Mouse (Mus musculus) lung, adult 18-20 months (tissue): ENCODE data around the gene St6galnac3.

Experiments used
- DNase-seq, 2 experiments: peaks; one replicate each; pipeline ENCODE4 v3.0.0; 2022; ENCODE audit warnings: mixed read lengths in 2 of 2

Gene St6galnac3

GRCm38 (mm10) chr3:153689793-153690291, 35.1 kb downstream of the St6galnac3 start:
- peak in 1 of 2 experiments; percentile 14 for DNase-seq

- DNase-seq: no peak
Observed at GRCm38 (mm10) chr3:153687896-153688295, 37.1 kb downstream of the St6galnac3 start.

GRCm38 (mm10) chr3:153684909-153685308, 40.1 kb downstream of the St6galnac3 start:
- no peak for DNase-seq

GRCm38 (mm10) chr3:153682303-153682702, 42.7 kb downstream of the St6galnac3 start:
- no peak for DNase-seq

GRCm38 (mm10) chr3:153681720-153682119, 43.3 kb downstream of the St6galnac3 start:
- DNase-seq: no peak

GRCm38 (mm10) chr3:153675832-153676231, 49.1 kb downstream of the St6galnac3 start:
- DNase-seq: no peak

- DNase-seq: peak; percentile 12 to 15
Observed at GRCm38 (mm10) chr3:153675073-153675472, 49.9 kb downstream of the St6galnac3 start.

- DNase-seq: no peak
Observed at GRCm38 (mm10) chr3:153674359-153674758, 50.6 kb downstream of the St6galnac3 start.

GRCm38 (mm10) chr3:153673451-153673850, 51.5 kb downstream of the St6galnac3 start:
- DNase-seq: no peak

GRCm38 (mm10) chr3:153670953-153671674, 53.9 kb downstream of the St6galnac3 start:
- DNase-seq: no peak

- no peak for DNase-seq
Observed at GRCm38 (mm10) chr3:153669737-153670435, 55.1 kb downstream of the St6galnac3 start.

- no peak for DNase-seq
Observed at GRCm38 (mm10) chr3:153669329-153669728, 55.6 kb downstream of the St6galnac3 start.

GRCm38 (mm10) chr3:153668447-153669290, 56.3 kb downstream of the St6galnac3 start:
- peak in 1 of 2 experiments; percentile 8 for DNase-seq

- DNase-seq: no peak
Observed at GRCm38 (mm10) chr3:153664696-153665095, 60.3 kb downstream of the St6galnac3 start.

- no peak for DNase-seq
Observed at GRCm38 (mm10) chr3:153663841-153664427, 61.0 kb downstream of the St6galnac3 start.

GRCm38 (mm10) chr3:153662796-153663195, 62.2 kb downstream of the St6galnac3 start:
- no peak for DNase-seq

- peak; percentile 19 to 51 for DNase-seq
Observed at GRCm38 (mm10) chr3:153661927-153662326, 63.0 kb downstream of the St6galnac3 start.

GRCm38 (mm10) chr3:153659575-153660168, 65.3 kb downstream of the St6galnac3 start:
- no peak for DNase-seq

- DNase-seq: peak; percentile 21 to 23
Observed at GRCm38 (mm10) chr3:153658051-153658777, 66.8 kb downstream of the St6galnac3 start.

GRCm38 (mm10) chr3:153655071-153655470, 69.9 kb downstream of the St6galnac3 start:
- peak; percentile 22 to 35 for DNase-seq

- no peak for DNase-seq
Observed at GRCm38 (mm10) chr3:153652850-153653249, 72.1 kb downstream of the St6galnac3 start.
